Mouse (Mus musculus) kidney, adult 2 months (tissue): ENCODE results near the gene Rnaseh2c.

ENCODE experiments used
- CTCF ChIP-seq: fragments of 200-500 bp; conservative IDR thresholded peaks from 2 replicates; pipeline ENCODE4 v1.5.1; 2011; ENCODE audit warnings: low read depth, mild to moderate bottlenecking, control low read depth, low read length, moderate library complexity, mixed read lengths; ENCODE audit not compliant: insufficient read depth, insufficient read length
- POLR2A ChIP-seq: fragments of 200-500 bp; IDR thresholded peaks from one replicate; pipeline ENCODE4 v1.6.1; 2011; ENCODE audit warnings: low read depth, low read length, control low read depth

GRCm38 (mm10) chr19:5589159-5589558, 12.5 kb upstream of the Rnaseh2c start:
- TF ChIP-seq CTCF = peak; percentile 45; the same call in 1 of the 2 replicates
- TF ChIP-seq POLR2A = no peak
